Mouse (Mus musculus): ENCODE measurements around the gene Rab6b.
"Not testable (repeated sequence)": the region's sequence is repeated elsewhere in the genome, so short reads cannot be mapped to it uniquely, and the experiment has no call there.

The Rab6b gene

DNA sequence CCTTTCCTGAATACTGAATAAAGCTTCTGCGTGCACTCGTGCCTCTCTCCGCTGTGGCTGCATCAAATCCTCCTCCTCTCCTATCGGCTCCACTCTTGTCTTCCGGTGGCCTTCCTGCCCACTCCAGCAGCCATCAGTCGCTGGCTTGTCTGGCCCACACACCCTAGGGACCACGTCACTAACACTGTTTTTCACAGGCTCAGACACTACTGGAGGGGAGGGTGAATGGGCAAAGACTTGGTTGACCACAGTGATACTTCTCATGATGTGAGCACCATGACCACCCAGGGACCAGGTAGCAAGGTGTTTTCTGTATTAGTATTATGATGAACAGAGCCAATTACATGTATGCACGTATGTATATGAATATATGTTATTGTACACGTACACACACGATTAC, 34.7 kb downstream of the Rab6b start:
- no peak for DNase-seq

DNA sequence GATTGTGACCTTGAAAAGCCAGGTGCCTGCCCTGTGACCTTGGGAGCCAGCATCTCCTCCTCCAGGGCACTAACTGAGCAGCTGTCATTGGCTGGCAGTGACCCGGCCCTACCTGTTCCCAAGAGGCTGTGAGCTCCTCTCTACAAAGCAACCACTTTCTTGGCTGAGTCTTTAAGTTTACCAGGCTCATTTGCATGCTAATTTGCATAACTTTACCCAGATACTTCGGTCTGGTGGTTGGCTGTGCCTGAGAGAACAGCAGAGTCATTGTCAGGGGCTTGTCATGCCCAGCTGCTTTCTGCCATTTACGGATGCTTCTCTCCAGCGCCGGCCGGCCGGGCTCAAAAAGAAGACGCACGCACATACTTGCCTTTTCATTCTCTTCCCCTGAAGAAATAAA, 35.1 kb downstream of the Rab6b start:
- no peak for DNase-seq

DNA sequence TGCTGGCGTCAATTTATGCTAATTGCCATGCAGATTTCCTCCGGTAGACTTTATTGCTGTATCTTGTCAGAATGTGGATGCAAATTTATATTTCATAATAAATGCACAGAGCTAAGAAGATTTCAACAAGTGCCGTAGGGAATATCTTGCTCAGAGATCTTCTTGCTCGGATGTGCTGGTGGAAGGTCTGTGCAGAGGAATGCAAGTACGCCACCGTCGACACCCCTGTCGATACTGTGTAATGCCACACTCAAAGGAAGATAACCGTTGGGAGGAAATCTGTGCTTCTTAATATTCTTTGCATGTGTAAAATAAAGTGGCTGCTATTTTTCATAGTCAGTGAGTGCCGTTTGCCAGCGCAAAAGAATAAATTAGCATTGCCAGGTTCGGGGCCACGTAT, 35.5 kb downstream of the Rab6b start:
- no peak for DNase-seq

DNA sequence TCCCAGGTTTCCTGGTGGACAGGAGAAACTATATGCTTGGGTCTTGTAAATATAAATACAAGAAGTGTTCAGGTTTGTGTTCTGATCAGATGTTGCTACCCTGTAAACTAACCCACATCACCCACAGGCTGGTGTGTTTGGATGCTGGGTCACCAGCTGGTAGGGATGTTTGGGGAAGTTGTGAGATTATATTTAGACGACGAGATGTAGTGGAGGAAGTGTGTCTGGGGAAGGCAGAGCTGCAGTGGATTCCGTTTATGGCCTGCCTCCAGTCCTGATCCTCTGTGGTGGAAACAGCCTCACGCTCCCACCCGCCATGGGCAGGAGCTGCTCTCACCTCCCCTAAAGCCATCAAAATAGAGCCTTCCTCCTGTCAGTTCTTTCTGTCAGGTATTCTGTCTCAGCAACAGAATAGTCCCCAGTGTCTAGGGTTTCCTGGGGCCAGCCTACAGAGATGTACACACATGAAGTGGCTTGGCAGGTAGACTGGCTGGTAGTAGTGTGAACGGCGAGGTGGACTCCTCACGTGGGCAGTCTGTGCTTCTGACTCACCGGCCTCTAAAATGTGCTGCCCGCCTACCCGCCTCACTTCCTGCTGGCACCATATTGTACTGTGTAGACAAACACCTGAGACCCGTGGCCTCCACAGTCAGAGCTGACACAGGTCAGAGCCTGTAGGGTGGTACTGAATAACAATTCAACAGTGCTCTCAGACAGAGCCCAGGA, 37.6 kb downstream of the Rab6b start:
- DNase-seq = no peak

DNA sequence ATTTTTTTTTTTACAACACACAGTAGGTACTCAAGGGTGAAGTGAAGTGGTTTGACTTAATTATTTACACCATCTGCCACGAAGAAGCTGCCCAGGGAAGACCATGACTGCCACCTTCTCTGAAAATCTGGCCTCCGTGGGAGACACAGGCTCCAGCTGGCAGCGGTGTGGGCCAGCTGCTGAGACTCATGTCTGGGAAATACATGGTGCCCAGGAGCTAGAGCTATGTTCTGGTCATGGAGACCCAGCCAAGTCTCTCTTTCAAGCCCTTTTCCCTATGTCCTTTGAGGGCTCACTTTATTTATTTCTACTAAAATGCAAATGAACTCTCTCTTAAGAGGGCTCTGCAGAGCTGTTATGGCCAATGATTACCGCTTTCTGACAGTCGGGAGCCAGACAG, 41.7 kb downstream of the Rab6b start:
- no peak for DNase-seq

DNA sequence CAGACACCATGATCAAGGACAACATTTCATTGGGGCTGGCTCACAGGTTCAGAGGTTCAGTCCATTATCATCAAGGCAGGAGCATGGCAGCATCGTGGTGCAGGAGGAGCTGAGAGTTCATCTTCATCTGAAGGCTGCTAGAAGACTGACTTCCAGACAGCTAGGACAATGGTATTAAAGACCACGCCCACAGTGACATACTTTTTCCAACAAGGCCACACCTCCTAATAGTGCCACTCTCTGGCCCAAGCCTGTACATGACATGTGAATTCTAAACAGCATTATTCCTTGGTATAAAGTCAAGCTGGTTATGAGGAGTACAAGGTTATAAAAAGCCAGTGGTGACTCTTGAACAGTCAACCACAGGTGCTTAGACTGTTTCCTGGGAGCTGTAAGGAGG, 43.0 kb downstream of the Rab6b start:
- no peak for DNase-seq

DNA sequence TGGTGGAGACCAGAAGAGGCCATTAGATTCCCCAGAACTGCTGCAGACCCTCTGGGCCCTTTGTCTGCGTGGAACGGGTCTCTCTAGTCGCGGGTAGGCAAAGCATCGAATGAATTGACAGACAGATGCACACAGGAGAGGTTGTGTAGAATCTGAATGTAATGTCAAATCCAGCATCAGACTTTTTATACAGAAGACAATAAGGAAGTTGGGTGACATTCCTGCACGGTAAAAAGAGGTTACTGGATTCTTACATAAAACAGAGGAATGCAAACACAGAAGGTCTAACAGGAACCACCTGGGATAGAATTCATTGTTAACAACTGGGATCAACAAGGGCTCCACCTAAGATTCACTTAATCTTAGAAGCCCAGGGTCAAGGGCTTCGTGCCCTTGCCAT, 43.6 kb downstream of the Rab6b start:
- not testable (repeated sequence) for DNase-seq

DNA sequence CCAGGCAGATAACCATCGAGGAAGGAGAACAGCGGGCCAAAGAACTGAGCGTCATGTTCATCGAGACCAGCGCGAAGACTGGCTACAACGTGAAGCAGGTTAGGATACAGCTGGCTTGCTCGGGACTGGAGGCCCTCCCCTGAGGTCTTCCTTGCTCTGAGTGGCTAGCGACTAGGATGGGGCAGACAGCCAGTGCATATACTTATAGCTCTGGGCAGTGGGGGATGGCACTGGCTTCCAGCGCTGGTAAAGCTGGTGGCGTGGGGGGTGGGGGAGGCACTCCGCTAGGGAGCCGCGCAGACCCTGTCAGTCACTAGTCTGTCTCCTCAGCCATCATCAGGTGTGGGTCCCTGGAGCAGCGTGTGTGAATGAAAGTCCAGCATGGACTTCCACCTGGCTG, 52.2 kb downstream of the Rab6b start:
- no peak for DNase-seq

DNA sequence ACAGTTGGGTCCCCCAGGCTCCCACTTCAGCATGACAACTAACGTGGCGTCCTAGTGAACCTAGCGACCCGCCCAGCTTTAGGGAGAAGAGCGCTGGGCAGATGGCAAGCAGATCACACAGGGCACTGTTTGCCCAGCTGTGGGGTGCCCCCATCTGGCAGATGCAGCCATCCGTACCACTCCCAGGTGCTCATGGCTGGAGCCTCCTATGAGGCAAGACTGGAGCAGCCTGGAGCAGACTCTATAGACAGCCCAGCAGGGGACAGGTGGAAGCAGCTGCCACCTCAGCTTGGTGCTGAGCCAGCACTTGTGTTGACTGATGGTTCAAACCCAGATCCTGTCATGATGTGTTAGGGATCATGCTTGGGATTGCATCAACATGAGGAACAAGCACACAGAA, 56.5 kb downstream of the Rab6b start:
- DNase-seq = no peak

DNA sequence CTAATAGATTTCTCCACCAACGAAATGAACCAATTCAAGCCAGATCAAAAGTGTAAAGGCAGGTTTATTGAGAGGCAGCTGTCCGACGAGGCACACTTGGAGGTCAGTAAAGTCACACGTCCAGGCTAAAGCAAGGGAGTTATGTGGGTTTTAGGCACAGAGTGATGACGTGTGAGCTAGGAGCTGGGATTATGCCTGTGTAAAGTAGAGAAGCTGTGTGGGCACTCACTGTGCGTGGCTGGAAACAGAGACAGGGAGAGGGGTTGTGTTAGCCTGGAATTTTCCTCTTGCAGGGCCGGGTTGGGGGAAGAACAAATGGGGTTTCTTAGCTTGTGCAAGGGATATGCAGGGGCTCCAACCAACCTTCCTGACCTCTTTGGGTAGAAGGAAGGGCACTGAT, 57.2 kb downstream of the Rab6b start:
- no peak for DNase-seq

DNA sequence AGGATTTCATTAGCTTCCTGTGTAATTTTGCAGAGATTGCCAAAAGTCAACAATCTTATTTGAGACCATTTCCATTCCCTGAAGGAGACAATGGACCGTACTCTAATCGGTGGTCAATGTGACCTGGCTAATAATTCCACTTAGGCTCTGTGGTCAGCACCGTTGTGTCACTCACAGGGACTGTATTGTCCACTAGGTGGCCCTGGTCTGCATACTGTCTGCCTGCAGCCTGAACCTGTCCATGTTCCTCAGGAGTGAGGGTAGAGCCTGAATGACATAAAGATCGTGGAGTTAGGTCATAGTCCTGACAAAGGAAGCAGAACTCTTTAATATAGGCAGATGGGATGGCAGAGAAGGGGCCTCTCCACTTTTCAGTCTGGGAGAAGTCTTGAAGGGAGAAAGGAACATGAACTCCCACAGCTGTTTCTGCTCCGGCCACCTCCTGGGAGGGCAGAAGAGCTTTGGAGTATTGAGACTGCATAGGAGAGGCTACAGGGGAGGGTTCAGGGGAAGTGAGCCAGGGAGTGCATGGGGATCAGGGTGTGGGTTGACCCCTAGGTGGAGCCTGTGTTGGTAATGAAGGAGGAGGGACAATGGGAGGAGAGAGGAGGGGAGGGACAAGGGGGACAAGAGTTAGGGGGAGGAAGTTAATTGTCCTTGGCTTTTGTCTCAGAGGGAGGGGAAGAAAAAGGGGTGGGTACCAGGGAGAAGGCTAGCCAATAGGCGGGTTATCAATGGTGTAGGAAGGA, 63.4 kb downstream of the Rab6b start:
- peak; percentile 80 for DNase-seq

DNA sequence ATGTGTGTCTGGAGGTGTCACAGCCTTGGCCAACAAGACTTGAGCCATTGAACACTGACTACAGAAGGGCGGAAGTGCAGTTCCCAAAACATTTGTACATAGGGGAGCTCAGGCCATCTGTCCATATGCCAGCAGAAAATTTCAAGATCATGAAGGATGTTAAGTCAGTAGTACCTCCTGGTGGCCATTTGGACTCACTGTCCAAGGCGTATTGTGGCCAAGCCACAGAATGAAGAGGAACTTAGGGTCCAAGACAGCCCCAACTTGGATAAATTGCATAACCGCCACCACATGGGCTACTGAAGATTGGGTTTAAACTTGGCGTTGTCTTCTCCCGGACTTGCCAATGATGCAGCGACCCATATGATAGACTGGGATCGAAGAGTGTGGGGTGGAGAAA, 64.1 kb downstream of the Rab6b start:
- no peak for DNase-seq

DNA sequence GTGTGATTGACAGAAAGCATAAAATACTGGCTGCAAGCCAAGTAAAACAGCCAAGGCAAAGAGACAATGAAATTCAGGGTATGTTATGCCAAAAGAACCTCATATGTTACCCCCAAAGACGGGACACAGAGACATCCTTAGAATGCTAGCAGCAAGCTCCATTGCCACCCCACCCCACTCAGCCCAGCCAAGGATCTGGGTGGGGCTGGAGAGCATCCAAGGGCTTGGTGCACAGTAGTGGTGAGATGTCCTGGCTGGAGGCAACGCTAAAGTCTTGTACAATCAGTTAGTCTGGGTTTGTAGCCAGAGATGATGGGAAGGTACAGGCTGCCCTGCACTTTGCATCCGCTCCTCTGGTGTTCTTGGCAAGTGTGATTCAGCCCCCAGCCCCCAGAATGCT, 68.7 kb downstream of the Rab6b start:
- peak; percentile 75 for DNase-seq

DNA sequence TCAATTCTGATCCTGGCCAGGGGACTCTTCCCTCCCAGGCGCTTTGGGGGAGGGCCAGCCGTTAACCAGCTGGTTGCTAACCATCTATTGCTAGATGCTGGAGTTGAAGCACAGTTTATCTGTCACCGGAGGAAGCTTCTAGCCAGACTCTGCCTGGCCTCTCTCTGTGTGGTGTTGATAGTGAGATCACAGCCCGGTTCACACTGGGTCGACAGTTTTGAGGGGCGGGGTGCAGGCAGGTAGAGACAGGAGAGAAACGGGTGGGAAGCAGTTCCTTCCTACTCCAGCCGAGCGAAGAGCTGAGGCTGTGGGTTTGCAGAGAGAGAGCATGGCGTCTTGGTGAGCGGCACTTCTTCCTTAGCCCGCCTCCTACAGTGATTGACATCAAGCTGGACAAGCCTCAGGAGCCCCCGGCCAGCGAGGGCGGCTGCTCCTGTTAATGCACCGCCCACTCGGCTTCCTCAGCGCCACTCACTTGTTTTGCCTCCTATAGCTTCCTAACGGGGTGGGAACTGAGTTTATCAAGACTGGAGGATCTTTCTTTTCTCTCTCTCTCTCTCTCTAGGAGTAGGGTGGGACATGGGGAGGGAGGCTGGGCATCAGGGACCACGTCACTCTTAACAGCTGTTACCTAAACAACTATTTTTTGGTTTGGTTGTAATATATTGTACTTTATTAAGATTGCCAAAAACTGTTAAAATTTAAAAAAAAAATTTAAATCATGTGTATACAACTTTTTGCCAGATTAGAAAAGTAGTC, 69.4 kb downstream of the Rab6b start:
- DNase-seq = peak; percentile 89

DNA sequence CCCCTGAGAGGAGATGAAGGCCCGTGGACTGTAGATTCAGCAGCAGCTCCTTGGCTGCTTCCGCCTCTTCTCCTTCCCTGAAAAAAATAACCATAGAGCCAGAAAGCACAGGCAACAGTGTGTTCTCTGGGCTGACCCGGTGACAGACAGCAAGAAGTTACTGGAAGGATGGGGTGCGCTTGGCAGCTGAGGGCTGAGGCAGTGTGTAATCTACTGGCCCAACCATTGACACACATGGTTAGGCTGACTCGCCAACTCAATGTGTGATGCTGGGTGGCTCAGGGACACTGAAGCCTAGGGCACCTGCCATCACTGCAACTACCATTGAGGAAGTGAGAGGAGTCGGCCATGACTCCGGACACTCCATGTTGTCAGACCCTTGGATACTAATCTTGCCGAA, 70.3 kb downstream of the Rab6b start:
- DNase-seq = no peak

DNA sequence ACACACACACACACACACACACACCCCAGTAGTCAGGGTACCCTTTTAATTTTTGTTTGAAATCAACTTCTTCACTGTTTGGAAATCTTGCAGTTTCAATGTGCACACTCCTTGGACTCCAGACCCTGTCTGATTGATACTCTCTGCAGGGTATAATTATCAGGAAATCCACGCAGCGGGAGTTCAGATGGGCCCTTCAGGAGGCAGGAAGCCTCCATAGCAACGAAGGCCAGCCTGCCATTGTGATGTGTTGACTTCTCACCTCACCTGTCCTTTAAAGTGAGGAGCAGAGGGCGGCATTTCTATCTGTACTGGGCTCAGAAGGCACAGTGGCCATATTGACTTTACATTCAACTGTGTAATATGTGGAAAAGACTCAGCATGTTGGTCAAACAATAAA, 73.3 kb downstream of the Rab6b start:
- DNase-seq = no peak

DNA sequence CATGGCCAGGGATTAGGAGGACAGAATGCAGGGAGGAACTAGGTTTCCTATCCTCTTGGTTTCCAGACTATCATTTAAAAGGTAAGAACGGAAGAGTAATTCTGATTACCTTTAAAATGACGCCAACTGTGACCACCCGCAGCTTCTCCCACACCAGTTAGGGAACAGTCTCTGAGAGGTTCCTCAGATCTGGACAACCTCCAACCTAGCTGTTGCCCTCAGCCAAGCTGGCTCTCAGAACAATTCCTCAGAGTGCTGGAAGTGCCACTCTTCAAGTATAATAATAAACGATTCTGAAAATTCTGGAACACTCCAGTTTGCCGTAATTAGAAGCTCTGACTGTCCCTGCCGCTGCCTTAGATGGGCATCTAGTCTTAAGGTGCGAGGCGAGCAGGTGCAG, 74.4 kb downstream of the Rab6b start:
- peak; percentile 69 for DNase-seq

DNA sequence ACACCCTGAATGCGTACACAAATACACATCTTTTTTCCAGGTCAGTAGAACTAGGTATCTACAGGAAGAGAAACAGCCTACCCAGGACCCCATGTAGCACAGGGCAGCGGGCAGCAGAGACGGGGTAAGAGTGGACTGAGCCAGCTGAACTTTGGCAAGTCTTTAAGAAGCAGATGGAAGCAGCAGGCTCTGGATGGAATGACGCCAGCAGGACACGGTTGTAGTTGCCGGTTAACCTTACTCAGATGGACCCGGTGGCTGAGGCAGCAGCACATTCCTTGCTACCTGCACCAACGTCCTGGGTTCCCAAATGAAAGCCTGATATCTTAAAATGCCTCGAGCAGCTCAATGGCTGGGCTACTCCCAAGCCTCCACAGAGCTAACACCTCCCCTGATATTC, 75.2 kb downstream of the Rab6b start:
- DNase-seq = peak; percentile 29

DNA sequence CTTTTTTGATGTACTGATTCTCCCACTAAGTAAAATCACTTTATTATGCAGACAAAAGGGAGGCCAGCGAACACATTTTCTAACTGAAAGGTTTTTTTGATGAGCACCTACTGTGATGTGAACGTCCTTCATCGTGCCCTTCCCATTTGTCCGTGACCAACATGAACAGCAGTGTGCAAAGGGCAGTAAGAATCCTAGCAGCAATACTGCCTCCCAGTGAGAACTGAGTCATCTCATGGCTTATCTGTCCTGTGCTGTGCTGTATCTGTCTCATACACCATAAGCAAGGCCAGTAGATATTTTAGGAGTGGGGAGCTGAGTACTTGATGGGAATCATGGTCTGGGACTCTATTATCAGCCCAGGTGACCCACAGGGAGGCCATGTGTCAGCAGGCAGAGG, 76.8 kb downstream of the Rab6b start:
- DNase-seq = no peak

DNA sequence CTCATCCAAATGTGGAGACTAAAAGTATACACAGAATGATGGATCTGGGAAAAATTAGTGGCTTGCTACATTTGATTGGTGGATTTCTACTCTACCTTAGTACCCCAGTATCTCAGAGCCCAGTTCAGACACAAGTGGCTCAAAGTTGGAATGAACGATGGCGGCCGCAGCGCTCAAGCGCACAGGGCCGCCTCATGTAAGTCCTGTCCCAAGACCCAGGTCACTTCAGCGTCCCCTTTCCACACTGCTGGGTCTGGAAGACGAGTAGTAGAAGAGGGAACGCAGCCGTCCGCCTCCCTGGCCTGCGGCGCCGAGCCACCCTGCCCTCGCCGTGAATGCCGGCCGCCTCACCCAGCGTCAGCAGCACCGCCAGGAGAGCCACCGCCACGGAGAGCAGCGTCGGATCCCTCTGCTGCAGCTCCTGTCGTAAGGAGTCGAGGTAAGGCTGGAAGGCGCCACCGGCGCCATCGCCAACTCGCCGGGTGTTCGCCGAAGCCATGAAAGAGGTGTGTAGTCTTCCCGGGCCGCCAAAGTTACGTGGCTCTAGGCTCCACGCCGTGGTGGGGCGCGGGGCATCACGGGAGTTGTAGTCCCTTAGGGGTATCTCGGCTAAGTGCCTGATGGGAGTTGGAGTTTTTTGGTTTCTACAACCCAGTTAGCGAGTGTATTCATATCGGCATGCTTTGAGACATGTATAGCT, 90.1 kb downstream of the Rab6b start, which contains the start of gene Srprb:
TSS of gene Srprb (minus strand) at position 577 of the 700 bp plus-strand sequence.
- peak; percentile 97 for DNase-seq

DNA sequence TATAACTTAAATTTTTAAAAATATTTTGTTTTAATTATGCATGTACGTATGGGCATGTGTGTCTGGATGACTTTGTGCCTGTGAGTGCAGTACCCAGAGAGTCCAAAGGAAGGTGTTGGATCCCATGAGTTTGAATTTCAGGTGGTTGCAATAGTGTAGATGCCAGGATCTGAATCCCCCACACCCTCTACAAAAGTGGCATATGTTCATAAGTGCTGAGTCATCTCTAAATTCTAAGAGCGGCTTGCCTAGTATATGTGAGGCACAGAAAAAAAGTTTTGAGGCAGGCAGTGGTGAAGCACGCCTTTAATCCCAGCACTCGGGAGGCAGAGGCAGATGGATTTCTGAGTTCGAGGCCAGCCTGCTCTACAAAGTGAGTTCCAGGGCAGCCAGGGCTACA, 94.2 kb downstream of the Rab6b start:
- no peak for DNase-seq

DNA sequence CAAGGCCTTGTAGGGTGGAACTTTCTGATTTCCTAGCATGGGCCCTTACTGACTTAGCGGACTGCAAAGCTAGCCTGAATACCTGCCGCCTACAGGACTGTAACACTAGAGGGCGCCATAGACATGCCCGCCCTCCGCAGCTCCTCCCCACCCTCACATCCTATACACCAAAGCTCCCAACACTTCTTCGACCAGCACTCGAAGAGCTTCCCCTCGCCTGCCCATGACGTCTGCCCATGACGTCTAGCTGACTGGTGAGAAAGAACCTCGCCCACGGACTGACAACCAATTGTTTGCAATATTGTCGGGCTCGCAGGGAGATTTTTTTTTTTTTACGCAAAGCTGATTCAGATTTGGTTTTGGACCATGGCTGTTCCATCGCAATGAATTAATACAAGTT, 96.3 kb downstream of the Rab6b start:
- DNase-seq = peak; percentile 82

DNA sequence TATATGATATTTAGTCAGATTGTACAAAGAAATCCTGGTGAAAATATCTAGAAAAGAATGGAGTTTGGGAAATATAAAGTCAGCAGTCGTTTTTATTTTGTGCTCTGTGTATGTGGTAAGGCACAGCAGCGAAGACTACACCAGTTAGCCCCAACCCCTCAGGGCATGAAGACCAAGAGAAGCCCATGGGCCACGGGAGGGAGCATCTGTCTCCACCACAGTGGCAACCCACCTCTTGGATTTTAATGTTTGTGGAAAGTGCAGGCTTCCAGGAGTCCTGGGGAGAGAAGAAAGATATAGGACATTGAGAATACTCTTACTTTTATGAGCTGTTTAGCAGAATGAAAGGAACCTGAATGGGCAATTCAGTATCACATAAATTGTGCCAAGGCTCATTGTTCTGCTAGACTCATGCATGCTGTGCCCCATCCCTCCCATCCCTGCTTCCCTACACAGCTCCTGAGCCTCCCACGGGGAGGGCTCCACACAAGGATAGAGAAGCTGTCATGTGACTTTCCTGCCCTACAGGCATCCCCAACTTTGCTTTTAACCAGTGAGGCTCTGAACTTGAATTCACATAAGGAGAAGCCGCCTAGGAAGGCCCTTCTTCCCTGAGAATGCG, 97.3 kb downstream of the Rab6b start:
- DNase-seq = no peak

All from lung, postnatal 36 days (tissue).